Mouse (Mus musculus): Measurements from ENCODE around the gene Mitf. TPM values are rescaled to one million over a fixed set of nuclear protein-coding genes. Genes with fewer than 3 reads are reported as not detected.
A peak's percentile ranks its signal among the peaks of the same experiment; 100 is the strongest.

Mitf gene
- total RNA-seq (2021): 1 to 10 TPM; 1.1 to 2.0 TPM

GRCm38 (mm10) chr6:97806781-97807743 lies at the start of gene Mitf:
Gene Mitf (plus strand): TSS chr6:97807052.
- intact Hi-C loops (cut with DNase I): no loop called here
- DNase-seq: peak; percentile 91

GRCm38 (mm10) chr6:97757361-97757760 lies 49.5 kb upstream of the Mitf start:
- no peak for DNase-seq
- intact Hi-C loops (cut with DNase I): no loop called here

GRCm38 (mm10) chr6:97758884-97759283 lies 48.0 kb upstream of the Mitf start:
- no peak for DNase-seq
- intact Hi-C loops (cut with DNase I): no loop called here

GRCm38 (mm10) chr6:97759301-97759700 lies 47.6 kb upstream of the Mitf start:
- peak; percentile 65 for DNase-seq
- intact Hi-C loops (cut with DNase I): no loop called here

- DNase-seq: no peak
- intact Hi-C loops (cut with DNase I): loop anchor here (2.0 kb wide), 1 partner anchor 243 kb away; no protein-coding TSS in a partner anchor
Measured at GRCm38 (mm10) chr6:97761326-97761725, 45.5 kb upstream of the Mitf start.

- no peak for DNase-seq
Measured at GRCm38 (mm10) chr6:97763970-97764369, 42.9 kb upstream of the Mitf start.

GRCm38 (mm10) chr6:97767836-97768235 lies 39.0 kb upstream of the Mitf start:
- DNase-seq: no peak
- intact Hi-C loops (cut with DNase I): no loop called here

More at GRCm38 (mm10) chr6:97763970-97764369, 42.9 kb upstream of the Mitf start:
- intact Hi-C loops (cut with DNase I): no loop called here

- intact Hi-C loops (cut with DNase I): no loop called here
- no peak for DNase-seq
Measured at GRCm38 (mm10) chr6:97769549-97769948, 37.3 kb upstream of the Mitf start.

GRCm38 (mm10) chr6:97781316-97781715 lies 25.5 kb upstream of the Mitf start:
- intact Hi-C loops (cut with DNase I): no loop called here
- DNase-seq: no peak

GRCm38 (mm10) chr6:97782291-97782690 lies 24.6 kb upstream of the Mitf start:
- DNase-seq: no peak
- intact Hi-C loops (cut with DNase I): no loop called here

- intact Hi-C loops (cut with DNase I): no loop called here
- DNase-seq: no peak
Measured at GRCm38 (mm10) chr6:97786871-97787270, 20.0 kb upstream of the Mitf start.

- no peak for DNase-seq
- intact Hi-C loops (cut with DNase I): no loop called here
Measured at GRCm38 (mm10) chr6:97788361-97788974, 18.4 kb upstream of the Mitf start.

GRCm38 (mm10) chr6:97789700-97790099 lies 17.2 kb upstream of the Mitf start:
- no peak for DNase-seq
- intact Hi-C loops (cut with DNase I): no loop called here

- intact Hi-C loops (cut with DNase I): no loop called here
- DNase-seq: no peak
Measured at GRCm38 (mm10) chr6:97792104-97792503, 14.7 kb upstream of the Mitf start.

GRCm38 (mm10) chr6:97795175-97795574 lies 11.7 kb upstream of the Mitf start:
- intact Hi-C loops (cut with DNase I): no loop called here
- DNase-seq: no peak

- intact Hi-C loops (cut with DNase I): no loop called here
- DNase-seq: peak; percentile 41
Measured at GRCm38 (mm10) chr6:97800615-97801014, 6.2 kb upstream of the Mitf start.

- intact Hi-C loops (cut with DNase I): no loop called here
Measured at GRCm38 (mm10) chr6:97806051-97806450, 801 bp upstream of the Mitf start.

GRCm38 (mm10) chr6:97814191-97814590 lies 7.3 kb downstream of the Mitf start:
- intact Hi-C loops (cut with DNase I): no loop called here
- DNase-seq: no peak

More at GRCm38 (mm10) chr6:97806051-97806450, 801 bp upstream of the Mitf start:
- DNase-seq: no peak

- intact Hi-C loops (cut with DNase I): no loop called here
- no peak for DNase-seq
Measured at GRCm38 (mm10) chr6:97815723-97816122, 8.9 kb downstream of the Mitf start.

GRCm38 (mm10) chr6:97816806-97817205 lies 10.0 kb downstream of the Mitf start:
- intact Hi-C loops (cut with DNase I): no loop called here

GRCm38 (mm10) chr6:97818128-97818527 lies 11.3 kb downstream of the Mitf start:
- intact Hi-C loops (cut with DNase I): no loop called here
- no peak for DNase-seq

More at GRCm38 (mm10) chr6:97816806-97817205, 10.0 kb downstream of the Mitf start:
- no peak for DNase-seq

GRCm38 (mm10) chr6:97818948-97819347 lies 12.1 kb downstream of the Mitf start:
- intact Hi-C loops (cut with DNase I): no loop called here
- DNase-seq: no peak
